ENCODE assay signal across 19 mouse cellular contexts in the genomic region with DNA sequence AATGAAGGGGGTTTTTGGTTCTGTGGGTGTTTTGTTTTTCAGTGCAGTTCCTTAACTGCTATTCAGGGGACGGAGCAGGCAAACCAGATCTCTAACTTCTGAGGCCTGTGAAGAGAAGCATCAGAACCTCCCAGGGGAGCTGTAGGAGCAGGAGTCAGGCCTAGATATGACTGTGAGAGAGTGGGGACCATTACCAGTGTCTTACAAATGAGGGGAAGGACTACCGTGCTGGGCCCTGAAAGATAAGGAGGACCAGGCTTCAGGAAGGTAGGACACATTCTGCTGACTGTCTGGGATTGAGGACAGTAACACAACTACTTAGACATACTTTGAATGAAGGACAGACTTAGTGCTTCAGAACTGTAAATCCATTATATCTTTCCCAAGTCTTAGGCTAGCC. TPM values are rescaled to one million over a fixed set of nuclear protein-coding genes. Genes with fewer than 3 reads are reported as not detected.
"Had no signal": no experiment of that assay in that cellular context is flagged by ENCODE, and none has a peak within 500 bp of the region (broad histone marks: within the 10 kb centered on the region; RNA-seq: fewer than 3 reads in every experiment).

No protein-coding gene starts in this region.

- H3K9me3 ChIP-seq: liver, embryonic 15.5 days; lung, embryonic 15.5 days; midbrain, embryonic 13.5 days; midbrain, embryonic 15.5 days; neural tube, embryonic 12.5 days; stomach, embryonic 15.5 days had no signal

- H3K4me3 ChIP-seq: liver, embryonic 15.5 days; lung, embryonic 15.5 days; midbrain, embryonic 13.5 days; midbrain, embryonic 15.5 days; neural tube, embryonic 12.5 days; stomach, embryonic 15.5 days had no signal

- H3K9ac ChIP-seq: liver, embryonic 15.5 days; lung, embryonic 15.5 days; midbrain, embryonic 13.5 days; midbrain, embryonic 15.5 days; neural tube, embryonic 12.5 days; stomach, embryonic 15.5 days had no signal

- ATAC-seq: lung, postnatal 0 days; midbrain, embryonic 13.5 days; midbrain, embryonic 15.5 days had no signal

- H3K27me3 ChIP-seq: liver, embryonic 15.5 days; lung, embryonic 15.5 days; midbrain, embryonic 13.5 days; midbrain, embryonic 15.5 days; neural tube, embryonic 12.5 days; stomach, embryonic 15.5 days had no signal

- H3K27ac ChIP-seq: liver, embryonic 15.5 days; lung, embryonic 15.5 days; midbrain, embryonic 13.5 days; midbrain, embryonic 15.5 days; neural tube, embryonic 12.5 days; stomach, embryonic 15.5 days; stomach, postnatal 0 days had no signal

- DNase-seq: lung, adult 2 months; lung, postnatal 4 days; right cerebral cortex, postnatal 14 days; thymus, adult 2 months; thymus, postnatal 25 days; thymus, postnatal 4 days had no signal

- H3K4me1 ChIP-seq: lung, embryonic 15.5 days; midbrain, embryonic 13.5 days; midbrain, embryonic 15.5 days; neural tube, embryonic 12.5 days; stomach, embryonic 15.5 days had no signal

- H3K4me2 ChIP-seq: liver, embryonic 15.5 days; lung, embryonic 15.5 days; midbrain, embryonic 11.5 days; midbrain, embryonic 13.5 days; midbrain, embryonic 15.5 days; neural tube, embryonic 12.5 days; stomach, embryonic 15.5 days had no signal

RNA-seq across cellular contexts. Expression of a gene that starts 33.8 kb away (rescaled TPM):
- total RNA-seq: megakaryocyte, adult 5-6 weeks; megakaryocyte-erythroid progenitor cell, adult 5-6 weeks; monocyte, adult 5-6 weeks; neutrophil, adult 5-6 weeks had no signal

RNA-seq across cellular contexts. Expression of a gene that starts 54.5 kb away (rescaled TPM):
- total RNA-seq: monocyte, adult 5-6 weeks; neutrophil, adult 5-6 weeks had no signal
